Mouse (Mus musculus): ENCODE data around the gene Gm13212.
"Not testable (repeated sequence)": the region's sequence is repeated elsewhere in the genome, so short reads cannot be mapped to it uniquely, and the experiment has no call there.

DNA sequence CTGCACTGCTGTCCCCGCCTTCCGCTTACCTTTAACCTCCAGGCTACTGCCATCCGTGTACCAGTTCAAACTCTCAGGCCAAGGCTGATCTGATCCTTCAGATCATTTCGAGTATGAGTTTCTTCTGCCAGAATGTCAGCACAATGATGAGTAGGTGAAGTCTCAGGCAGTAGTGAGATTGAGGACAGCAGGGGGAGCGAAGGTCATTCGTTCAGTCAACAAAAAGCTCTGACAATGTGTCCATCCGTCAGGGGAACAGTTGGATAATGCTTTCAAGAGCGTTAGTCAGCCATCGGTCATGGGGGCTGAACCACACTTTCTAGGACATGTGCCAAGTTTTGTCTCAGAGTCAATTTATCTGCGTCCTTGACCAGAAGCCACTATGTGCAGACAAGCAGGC, 14.5 kb upstream of the Gm13212 start:
- not testable (repeated sequence) for TF ChIP-seq GATA1, TAL1 (IDR thresholded peaks at IDR 0.05; ENCODE audit: low read length)
